Mouse (Mus musculus): ENCODE data around the gene Sypl2. TPM values are rescaled to one million over a fixed set of nuclear protein-coding genes. Genes with fewer than 3 reads are reported as not detected.
A peak's percentile ranks its signal among the peaks of the same experiment; 100 is the strongest.

Gene Sypl2
- polyA plus RNA-seq, 1 experiment from 2014 or later: 3.6 TPM

DNA sequence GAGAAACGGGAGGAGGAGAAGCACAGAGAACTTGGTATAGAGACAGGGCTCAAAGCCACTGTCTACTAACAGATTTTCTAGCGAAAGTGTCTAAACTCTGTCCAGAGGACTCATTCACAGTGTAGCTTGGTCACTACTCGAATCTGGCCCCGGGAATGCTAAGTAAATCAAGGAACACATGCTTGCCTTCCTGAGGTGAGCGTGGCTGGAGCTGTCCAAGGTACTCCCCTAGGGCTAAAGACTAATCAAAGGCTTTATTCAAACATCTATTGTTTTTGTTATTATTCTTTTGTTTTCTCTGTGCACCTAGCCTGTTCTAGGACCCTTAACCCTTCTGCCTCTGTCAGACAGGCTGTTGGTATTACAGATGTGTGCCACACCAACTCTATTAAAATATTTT is 11.7 kb downstream of the Sypl2 start:
- Histone ChIP-seq H3K27me3 (ENCODE audit: insufficient read depth, low read length) (no peaks in the 10 kb centered on the region), H3K9me3 (replicated peaks; ENCODE audit: low read length) (no peaks in the 10 kb centered on the region), H3K4me1 (replicated peaks; ENCODE audit: insufficient read depth, low read length) (0 out of 2 replicates have a peak, but pooled peaks cover under 1% of the 10 kb centered on the region), H3K4me3 (replicated peaks; ENCODE audit: low read depth, low read length) (no peak overlapping the region), H3K9ac (ENCODE audit: low read depth, low read length) (no peak overlapping the region), H3K4me2 (ENCODE audit: low read length) (no peak overlapping the region), H3K27ac (no peak overlapping the region), H3K36me3 (ENCODE audit: insufficient read depth, low read length) (no peaks in the 10 kb centered on the region)
- no peak for TF ChIP-seq CTCF (IDR thresholded peaks at IDR 0.05; ENCODE audit: low read depth)
- WGBS: 16% methylated on average over 5 of the region's 5 CpGs
- ATAC-seq (replicated peaks; ENCODE audit: low FRiP score, low read depth) (no peak), DNase-seq (ENCODE audit: low spot score) (peak; percentile 46)

DNA sequence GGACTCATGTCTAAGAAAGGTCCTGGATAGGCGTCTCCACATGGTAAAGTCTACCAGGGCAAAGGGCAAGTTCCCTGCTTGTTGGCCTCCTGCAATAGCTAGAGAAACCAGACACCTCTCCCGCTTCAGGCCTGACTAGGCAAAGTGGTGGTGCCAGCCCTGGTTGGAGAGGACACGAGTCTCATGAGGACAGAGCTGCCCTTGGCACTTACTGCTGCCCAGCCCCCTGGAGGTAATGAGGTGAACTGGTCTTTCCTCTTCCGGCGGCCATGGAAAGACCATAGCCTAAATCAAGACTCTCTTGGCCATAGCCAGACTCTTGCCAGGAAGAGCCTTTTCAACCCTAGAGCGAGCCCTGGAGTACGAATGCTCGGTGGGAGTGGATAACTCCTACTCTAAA is 14.0 kb downstream of the Sypl2 start:
- peak; percentile 28; the same call in 1 of the 2 replicates for TF ChIP-seq CTCF (IDR thresholded peaks at IDR 0.05; ENCODE audit: low read depth)
- 69% methylated on average over 8 of the region's 8 CpGs for WGBS
- no peak for ATAC-seq (replicated peaks; ENCODE audit: low FRiP score, low read depth)

GRCm38 (mm10) chr3:108211845-108212244 is 14.6 kb downstream of the Sypl2 start:
- peaks cover 11% of the 10 kb centered on the region for H3K4me1 ChIP-seq (replicated peaks; ENCODE audit: insufficient read depth, low read length)
- H3K4me2 ChIP-seq (ENCODE audit: low read length): no peak overlapping the region
- DNase-seq (ENCODE audit: low spot score): no peak

More for the DNA sequence above, 14.0 kb downstream of the Sypl2 start:
- Histone ChIP-seq H3K4me1 (replicated peaks; ENCODE audit: insufficient read depth, low read length) (peaks cover 11% of the 10 kb centered on the region), H3K27ac (no peak overlapping the region), H3K36me3 (ENCODE audit: insufficient read depth, low read length) (no peaks in the 10 kb centered on the region), H3K4me2 (ENCODE audit: low read length) (no peak overlapping the region), H3K4me3 (replicated peaks; ENCODE audit: low read depth, low read length) (no peak overlapping the region), H3K9ac (ENCODE audit: low read depth, low read length) (no peak overlapping the region), H3K9me3 (replicated peaks; ENCODE audit: low read length) (no peaks in the 10 kb centered on the region), H3K27me3 (ENCODE audit: insufficient read depth, low read length) (no peaks in the 10 kb centered on the region)
- DNase-seq (ENCODE audit: low spot score): peak; percentile 22

GRCm38 (mm10) chr3:108210771-108211139 is 15.7 kb downstream of the Sypl2 start, which contains the start of gene Atxn7l2:
Gene Atxn7l2 (minus strand): TSS chr3:108210934.
- 0% methylated on average over 14 of the region's 14 CpGs for WGBS
- no peak for DNase-seq (ENCODE audit: low spot score)
- TF ChIP-seq CTCF (IDR thresholded peaks at IDR 0.05; ENCODE audit: low read depth): peak; percentile 57
- Histone ChIP-seq H3K9me3 (replicated peaks; ENCODE audit: low read length) (no peaks in the 10 kb centered on the region), H3K36me3 (ENCODE audit: insufficient read depth, low read length) (0 out of 2 replicates have a peak, but pooled peaks cover under 1% of the 10 kb centered on the region), H3K27me3 (ENCODE audit: insufficient read depth, low read length) (no peaks in the 10 kb centered on the region), H3K27ac (peak within 1 kb of the TSS; percentile 87), H3K9ac (ENCODE audit: low read depth, low read length) (peak within 1 kb of the TSS; percentile 87), H3K4me2 (ENCODE audit: low read length) (peak within 1 kb of the TSS; percentile 81), H3K4me1 (replicated peaks; ENCODE audit: insufficient read depth, low read length) (peaks cover 11% of the 10 kb centered on the region), H3K4me3 (replicated peaks; ENCODE audit: low read depth, low read length) (peak within 1 kb of the TSS; percentile 69)
- ATAC-seq (replicated peaks; ENCODE audit: low FRiP score, low read depth): peak; percentile 76

More at GRCm38 (mm10) chr3:108211845-108212244, 14.6 kb downstream of the Sypl2 start:
- Histone ChIP-seq H3K4me3 (replicated peaks; ENCODE audit: low read depth, low read length) (no peak overlapping the region), H3K27me3 (ENCODE audit: insufficient read depth, low read length) (no peaks in the 10 kb centered on the region), H3K36me3 (ENCODE audit: insufficient read depth, low read length) (no peaks in the 10 kb centered on the region), H3K27ac (no peak overlapping the region), H3K9ac (ENCODE audit: low read depth, low read length) (no peak overlapping the region), H3K9me3 (replicated peaks; ENCODE audit: low read length) (no peaks in the 10 kb centered on the region)
- no peak for TF ChIP-seq CTCF (IDR thresholded peaks at IDR 0.05; ENCODE audit: low read depth)
- 79% methylated on average over 6 of the region's 6 CpGs for WGBS
- ATAC-seq (replicated peaks; ENCODE audit: low FRiP score, low read depth): no peak

DNA sequence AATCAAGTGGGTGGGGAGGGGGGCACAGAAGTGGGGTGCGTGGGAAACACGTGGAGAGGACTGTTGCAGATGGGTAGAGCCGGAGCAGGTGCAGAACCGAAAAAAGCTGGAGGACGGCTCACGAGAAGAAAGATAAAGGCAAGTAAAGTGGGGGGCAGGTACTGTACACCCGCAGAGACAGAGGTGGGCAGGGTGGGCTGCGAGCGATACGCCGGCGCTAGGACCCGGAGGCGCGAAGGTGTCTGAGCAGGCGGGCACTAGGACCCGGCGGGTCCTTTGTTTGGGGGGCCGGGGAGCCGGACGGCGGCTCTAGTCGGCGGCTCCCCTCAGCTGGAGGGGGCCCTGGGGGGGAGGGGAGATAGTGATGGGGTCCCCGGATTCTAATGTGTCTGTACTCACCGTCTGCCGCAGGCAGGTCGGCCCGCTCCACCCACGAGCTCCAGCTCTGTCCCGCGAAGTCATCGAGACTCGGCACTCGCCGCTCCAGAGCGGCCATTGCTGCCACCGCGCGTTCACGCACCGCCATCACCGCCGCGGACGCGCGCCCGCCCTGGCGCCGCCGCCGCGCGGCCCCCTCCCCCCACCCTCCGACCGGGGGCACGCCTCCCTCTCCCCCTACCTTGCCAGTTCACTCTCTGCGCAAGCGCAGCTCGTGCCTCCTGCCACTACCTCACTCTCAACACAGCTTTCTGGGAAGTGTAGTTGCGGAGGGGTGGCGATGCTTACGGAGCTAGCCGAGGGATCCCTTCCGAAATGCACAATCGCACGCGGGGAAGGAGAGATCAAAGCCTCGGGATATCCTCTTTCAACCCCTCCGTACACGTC is 16.3 kb downstream of the Sypl2 start:
- peak; percentile 98 for DNase-seq (ENCODE audit: low spot score)
- no peak for TF ChIP-seq CTCF (IDR thresholded peaks at IDR 0.05; ENCODE audit: low read depth)

DNA sequence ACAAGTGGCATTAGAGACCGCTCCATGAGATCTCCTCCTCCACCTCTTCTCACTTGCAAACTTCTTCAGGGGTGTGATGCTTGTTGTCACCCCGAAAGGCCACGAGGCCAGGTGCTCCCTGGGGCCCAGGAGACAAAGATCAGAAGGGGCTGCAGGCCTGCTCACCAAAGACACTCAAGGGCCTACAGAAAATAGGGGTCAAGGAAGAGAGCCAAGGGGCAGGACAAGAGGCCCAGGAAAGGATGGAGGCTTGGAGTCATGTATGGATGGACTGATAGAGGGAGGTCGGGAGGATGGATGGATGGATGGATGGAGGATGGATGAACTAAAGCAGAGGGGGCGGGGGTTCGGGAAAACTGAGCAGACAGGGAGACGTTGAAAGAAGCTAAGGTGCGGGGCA is 16.9 kb downstream of the Sypl2 start:
- ATAC-seq (replicated peaks; ENCODE audit: low FRiP score, low read depth): no peak; the same call in 1 of the 2 replicates
- WGBS: 1% methylated on average over 8 of the region's 8 CpGs

More for the DNA sequence above, 16.3 kb downstream of the Sypl2 start:
- ATAC-seq (replicated peaks; ENCODE audit: low FRiP score, low read depth): peak; percentile 96
- H3K36me3 ChIP-seq (ENCODE audit: insufficient read depth, low read length): peaks cover 6% of the 10 kb centered on the region; the same call in 1 of the 2 replicates
- peak overlapping the region; percentile 87 for H3K9ac ChIP-seq (ENCODE audit: low read depth, low read length)
- no peaks in the 10 kb centered on the region for H3K27me3 ChIP-seq (ENCODE audit: insufficient read depth, low read length)
- 1% methylated on average over 62 of the region's 72 CpGs for WGBS
- H3K27ac ChIP-seq: peak overlapping the region; percentile 87
- H3K4me1 ChIP-seq (replicated peaks; ENCODE audit: insufficient read depth, low read length): peaks cover 11% of the 10 kb centered on the region
- H3K9me3 ChIP-seq (replicated peaks; ENCODE audit: low read length): no peaks in the 10 kb centered on the region
- H3K4me2 ChIP-seq (ENCODE audit: low read length): peak overlapping the region; percentile 81
- peak overlapping the region; percentile 69 for H3K4me3 ChIP-seq (replicated peaks; ENCODE audit: low read depth, low read length)

More for the DNA sequence above, 16.9 kb downstream of the Sypl2 start:
- H3K27me3 ChIP-seq (ENCODE audit: insufficient read depth, low read length): no peaks in the 10 kb centered on the region
- peaks cover 11% of the 10 kb centered on the region for H3K36me3 ChIP-seq (ENCODE audit: insufficient read depth, low read length)
- peaks cover 11% of the 10 kb centered on the region for H3K4me1 ChIP-seq (replicated peaks; ENCODE audit: insufficient read depth, low read length)
- H3K4me2 ChIP-seq (ENCODE audit: low read length): peak overlapping the region; percentile 81
- H3K27ac ChIP-seq: no peak overlapping the region
- TF ChIP-seq CTCF (IDR thresholded peaks at IDR 0.05; ENCODE audit: low read depth): no peak
- H3K4me3 ChIP-seq (replicated peaks; ENCODE audit: low read depth, low read length): peak overlapping the region; percentile 69
- peak overlapping the region; percentile 87 for H3K9ac ChIP-seq (ENCODE audit: low read depth, low read length)
- DNase-seq (ENCODE audit: low spot score): no peak
- H3K9me3 ChIP-seq (replicated peaks; ENCODE audit: low read length): no peaks in the 10 kb centered on the region

Measured in kidney, postnatal 0 days (tissue).